Mouse (Mus musculus) neutrophil, adult 5-6 weeks (primary cell): Measurements from ENCODE around the gene Lrmda. TPM values are rescaled to one million over a fixed set of nuclear protein-coding genes. Genes with fewer than 3 reads are reported as not detected.

Experiments
- ATAC-seq: fragments of 151-379, 151-347 bp; 2 replicates; pipeline ENCODE4 v1.8.0; 2017; ENCODE audit warnings: mild to moderate bottlenecking, moderate TSS enrichment; ENCODE audit not compliant: insufficient number of reproducible peaks, poor library complexity, low FRiP score, severe bottlenecking; ENCODE audit errors: extremely low read depth
- total RNA-seq: library from RNA; stranded (forward); fragments of 200-1000 nt; gene quantifications from 2 replicates; pipeline ENCODE4 v1.2.3, GENCODE M21; 2017

Lrmda gene
- total RNA-seq, 1 experiment from 2014 or later = 5.2 TPM

- no peak for ATAC-seq
Observed at GRCm38 (mm10) chr14:22495286-22495685, 475.8 kb downstream of the Lrmda start.

- ATAC-seq = no peak
Observed at GRCm38 (mm10) chr14:22497636-22498131, 478.2 kb downstream of the Lrmda start.

- ATAC-seq = no peak
Observed at GRCm38 (mm10) chr14:22509747-22510530, 490.4 kb downstream of the Lrmda start.

- no peak for ATAC-seq
Observed at GRCm38 (mm10) chr14:22510531-22510785, 490.9 kb downstream of the Lrmda start.

- ATAC-seq = no peak
Observed at GRCm38 (mm10) chr14:22514362-22515084, 495.0 kb downstream of the Lrmda start.

- ATAC-seq = no peak
Observed at GRCm38 (mm10) chr14:22530706-22531105, 511.2 kb downstream of the Lrmda start.

GRCm38 (mm10) chr14:22533501-22533900 is 514.0 kb downstream of the Lrmda start:
- no peak for ATAC-seq

GRCm38 (mm10) chr14:22545887-22546675 is 526.6 kb downstream of the Lrmda start:
- no peak for ATAC-seq

GRCm38 (mm10) chr14:22546676-22546984 is 527.1 kb downstream of the Lrmda start:
- ATAC-seq = no peak

- no peak for ATAC-seq
Observed at GRCm38 (mm10) chr14:22548286-22548685, 528.8 kb downstream of the Lrmda start.

- no peak for ATAC-seq
Observed at GRCm38 (mm10) chr14:22549166-22549565, 529.7 kb downstream of the Lrmda start.

- ATAC-seq = no peak
Observed at GRCm38 (mm10) chr14:22552358-22552757, 532.8 kb downstream of the Lrmda start.

- ATAC-seq = no peak
Observed at GRCm38 (mm10) chr14:22552841-22553240, 533.3 kb downstream of the Lrmda start.

GRCm38 (mm10) chr14:22553717-22554116 is 534.2 kb downstream of the Lrmda start:
- no peak for ATAC-seq

- ATAC-seq = no peak
Observed at GRCm38 (mm10) chr14:22572486-22572885, 553.0 kb downstream of the Lrmda start.

- ATAC-seq = no peak
Observed at GRCm38 (mm10) chr14:22573585-22573984, 554.1 kb downstream of the Lrmda start.

- no peak for ATAC-seq
Observed at GRCm38 (mm10) chr14:22574006-22574405, 554.5 kb downstream of the Lrmda start.

- ATAC-seq = no peak
Observed at GRCm38 (mm10) chr14:22576441-22576840, 556.9 kb downstream of the Lrmda start.

GRCm38 (mm10) chr14:22577411-22578037 is 558.0 kb downstream of the Lrmda start:
- no peak for ATAC-seq
